Comparison of ENCODE assay signal across 27 mouse cellular contexts in the genomic region with DNA sequence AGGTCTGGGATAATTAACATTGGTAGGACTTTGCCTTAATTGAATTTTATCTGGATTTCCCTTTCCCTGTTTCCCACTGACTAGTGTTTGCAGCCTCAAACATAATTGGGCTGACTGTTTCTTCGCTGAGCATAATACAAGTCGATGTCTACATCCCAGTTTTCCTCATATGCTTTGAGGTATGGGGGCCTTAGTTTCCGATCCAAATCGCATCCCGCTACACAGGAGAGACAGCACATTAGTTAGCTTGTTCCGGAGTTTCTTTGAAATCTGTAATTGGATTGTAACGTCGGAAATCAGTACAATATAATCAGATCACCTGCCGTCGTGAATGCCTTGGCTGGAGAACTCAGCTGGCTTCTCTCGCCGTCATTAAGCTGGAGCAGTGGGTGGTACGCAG. TPM values are rescaled to one million over a fixed set of nuclear protein-coding genes. Genes with fewer than 3 reads are reported as not detected.
DNase-seq lines count a peak whose midpoint lies in the region; ATAC-seq and TF ChIP-seq lines count a peak whose summit lies in the region.
"Had no signal": no experiment of that assay in that cellular context is flagged by ENCODE, and none has a peak within 500 bp of the region (broad histone marks: within the 10 kb centered on the region; RNA-seq: fewer than 3 reads in every experiment).

No protein-coding gene starts in this region.

- H3K4me2 ChIP-seq in forebrain, embryonic 14.5 days (ENCODE audit: low read length) = no peak overlapping the region
- H3K4me2 ChIP-seq in forebrain, embryonic 15.5 days (replicated peaks) = no peak overlapping the region
- H3K4me2 ChIP-seq in midbrain, embryonic 14.5 days (ENCODE audit: low read length) = no peak overlapping the region
- H3K4me2 ChIP-seq: heart, embryonic 13.5 days; liver, embryonic 15.5 days; lung, embryonic 15.5 days; neural tube, embryonic 12.5 days had no signal

- H3K27me3 ChIP-seq in forebrain, embryonic 14.5 days (replicated peaks; ENCODE audit: control insufficient read depth, insufficient read depth, low read length) = no peaks in the 10 kb centered on the region
- no peaks in the 10 kb centered on the region for H3K27me3 ChIP-seq in forebrain, embryonic 15.5 days
- H3K27me3 ChIP-seq in midbrain, embryonic 14.5 days (ENCODE audit: control insufficient read depth, insufficient read depth, low read length) = no peaks in the 10 kb centered on the region
- H3K27me3 ChIP-seq: heart, embryonic 13.5 days; liver, embryonic 15.5 days; lung, embryonic 15.5 days; megakaryocyte, embryonic 14.5 days; neural tube, embryonic 12.5 days had no signal

- no peak overlapping the region; the same call in 1 of the 2 replicates for H3K27ac ChIP-seq in forebrain, embryonic 14.5 days (ENCODE audit: low read depth, low read length)
- no peak overlapping the region for H3K27ac ChIP-seq in forebrain, embryonic 15.5 days (replicated peaks)
- peak overlapping the region; percentile 15; the same call in 1 of the 2 replicates for H3K27ac ChIP-seq in left cerebral cortex, adult 2 months
- H3K27ac ChIP-seq in midbrain, embryonic 14.5 days (replicated peaks; ENCODE audit: low read depth, low read length) = no peak overlapping the region
- H3K27ac ChIP-seq: heart, embryonic 13.5 days; limb, embryonic 10.5 days; liver, embryonic 15.5 days; lung, embryonic 15.5 days; neural tube, embryonic 12.5 days; stomach, postnatal 0 days had no signal

- H3K36me3 ChIP-seq in forebrain, embryonic 14.5 days (ENCODE audit: control insufficient read depth, insufficient read depth, low read length) = no peaks in the 10 kb centered on the region
- peaks cover 2% of the 10 kb centered on the region; the same call in 1 of the 2 replicates for H3K36me3 ChIP-seq in forebrain, embryonic 15.5 days
- H3K36me3 ChIP-seq in midbrain, embryonic 14.5 days (ENCODE audit: control insufficient read depth, insufficient read depth, low read length) = no peaks in the 10 kb centered on the region; the same call in 1 of the 2 replicates
- H3K36me3 ChIP-seq: limb, embryonic 10.5 days; liver, embryonic 15.5 days; lung, embryonic 15.5 days; neural tube, embryonic 12.5 days had no signal

- WGBS in forebrain, embryonic 14.5 days = 12% methylated on average over 13 of the region's 13 CpGs
- 10% methylated on average over 13 of the region's 13 CpGs for WGBS in forebrain, embryonic 15.5 days
- WGBS in midbrain, embryonic 14.5 days = 19% methylated on average over 13 of the region's 13 CpGs

- H3K9ac ChIP-seq in forebrain, embryonic 14.5 days (ENCODE audit: low read length) = no peak overlapping the region
- H3K9ac ChIP-seq in forebrain, embryonic 15.5 days (replicated peaks) = no peak overlapping the region
- no peak overlapping the region for H3K9ac ChIP-seq in midbrain, embryonic 14.5 days (replicated peaks; ENCODE audit: low read length)
- H3K9ac ChIP-seq: heart, embryonic 13.5 days; liver, embryonic 15.5 days; lung, embryonic 15.5 days; neural tube, embryonic 12.5 days had no signal

- TF ChIP-seq POLR2A in brain, embryonic 14.5 days (IDR thresholded peaks at IDR 0.05; ENCODE audit: borderline replicate concordance, extremely low read depth, insufficient read depth, insufficient read length, poor library complexity, severe bottlenecking) = no peak

- DNase-seq in forebrain, embryonic 14.5 days (ENCODE audit: low spot score) = peak; percentile 37
- DNase-seq in left cerebral cortex, adult 2 months (ENCODE audit: extremely low spot score in 1 of 2, low spot score in 2 of 2) = peak in 1 of 2 experiments; percentile 4
- DNase-seq in left cerebral cortex, adult 8-10 months (ENCODE audit: low spot score in 2 of 2) = no peak
- peak; percentile 65 for DNase-seq in brain, embryonic 14.5 days (ENCODE audit: low read depth)
- DNase-seq in midbrain, embryonic 14.5 days = peak; percentile 41
- DNase-seq: adrenal gland, postnatal 14 days; cerebellum, adult 9-10 months; heart, adult 18-20 months; heart, postnatal 14 days; kidney, adult 11 months; kidney, postnatal 4 days; layer of hippocampus, adult 9-11 months; liver; lung, postnatal 36 days; right cerebral cortex, postnatal 14 days; thymus, adult 2 months had no signal

- H3K9me3 ChIP-seq in forebrain, embryonic 14.5 days (replicated peaks; ENCODE audit: control insufficient read depth, low read length) = no peaks in the 10 kb centered on the region
- H3K9me3 ChIP-seq in forebrain, embryonic 15.5 days = no peaks in the 10 kb centered on the region
- H3K9me3 ChIP-seq in midbrain, embryonic 14.5 days (ENCODE audit: control insufficient read depth, low read length) = no peaks in the 10 kb centered on the region
- H3K9me3 ChIP-seq: limb, embryonic 10.5 days; liver, embryonic 15.5 days; lung, embryonic 15.5 days; neural tube, embryonic 12.5 days had no signal

- intact Hi-C loops in left cerebral cortex, adult 2 months (cut with DNase I) = no loop called here

- peaks cover 12% of the 10 kb centered on the region; the same call in 1 of the 2 replicates for H3K4me1 ChIP-seq in forebrain, embryonic 14.5 days (ENCODE audit: control insufficient read depth, insufficient read depth, low read length)
- peaks cover 7% of the 10 kb centered on the region; the same call in 1 of the 2 replicates for H3K4me1 ChIP-seq in forebrain, embryonic 15.5 days
- H3K4me1 ChIP-seq in midbrain, embryonic 14.5 days (ENCODE audit: control insufficient read depth, insufficient read depth, low read length) = peaks cover 3% of the 10 kb centered on the region; the same call in 1 of the 2 replicates
- H3K4me1 ChIP-seq: limb, embryonic 10.5 days; liver, embryonic 15.5 days; megakaryocyte, embryonic 14.5 days had no signal

- no peak; the same call in 1 of the 2 replicates for ATAC-seq in forebrain, embryonic 14.5 days
- ATAC-seq in forebrain, embryonic 15.5 days (replicated peaks) = no peak
- no peak for ATAC-seq in midbrain, embryonic 14.5 days (ENCODE audit: low FRiP score, low TSS enrichment)
- ATAC-seq in granulocyte monocyte progenitor cell, adult 5-6 weeks (replicated peaks; ENCODE audit: poor library complexity, severe bottlenecking) = no peak
- ATAC-seq: CD4-positive, CD25-positive, alpha-beta regulatory T cell, adult 4 months had no signal

- no peak for TF ChIP-seq CTCF in left cerebral cortex, adult 2 months (IDR thresholded peaks at IDR 0.05)
- TF ChIP-seq CTCF in brain, embryonic 14.5 days (IDR thresholded peaks at IDR 0.05; ENCODE audit: borderline replicate concordance, extremely low read depth, insufficient read depth, insufficient read length) = no peak

- H3K4me3 ChIP-seq in forebrain, embryonic 14.5 days (ENCODE audit: low read depth, low read length) = no peak overlapping the region
- no peak overlapping the region for H3K4me3 ChIP-seq in forebrain, embryonic 15.5 days
- no peak overlapping the region for H3K4me3 ChIP-seq in left cerebral cortex, adult 2 months
- H3K4me3 ChIP-seq in midbrain, embryonic 14.5 days (replicated peaks; ENCODE audit: low read depth, low read length) = no peak overlapping the region
- H3K4me3 ChIP-seq: heart, embryonic 13.5 days; limb, embryonic 10.5 days; liver, embryonic 15.5 days; lung, embryonic 15.5 days; megakaryocyte, embryonic 14.5 days; neural tube, embryonic 12.5 days had no signal

RNA-seq across cellular contexts. Expression of gene Fam13c, which starts 59.0 kb away (rescaled TPM):
- 20.8 and 25.3 TPM in 2 replicates for polyA plus RNA-seq in forebrain, embryonic 14.5 days (2014; fragmentation: Nextera tagmentation; extraction: Ambion mirVana)
- 26.3 and 26.7 TPM in 2 replicates for polyA plus RNA-seq in forebrain, embryonic 15.5 days (2015; fragmentation: Nextera tagmentation; extraction: Ambion mirVana)
- total RNA-seq in left cerebral cortex, adult 2 months (2021) = 10 to 100 TPM; 56.5 to 69.2 TPM
- 10 to 100 TPM; 48.4 to 57.9 (median 54.1) TPM for total RNA-seq in left cerebral cortex, adult 8-10 months (2022)
- polyA plus RNA-seq in brain, embryonic 14.5 days (2012; rRNA removed) = 10.0 and 18.7 TPM in 2 replicates
- 31.3 and 33.6 TPM in 2 replicates for polyA plus RNA-seq in midbrain, embryonic 14.5 days (2014; fragmentation: Nextera tagmentation; extraction: Ambion mirVana)
- not detected in 2 replicates for total RNA-seq in granulocyte monocyte progenitor cell, adult 5-6 weeks (2014; fragmentation: Nextera tagmentation)
- not detected in 2 replicates for total RNA-seq in granulocyte monocyte progenitor cell, adult 5-6 weeks (2017)
- total RNA-seq: common myeloid progenitor, adult 5-6 weeks had no signal
- polyA plus RNA-seq: CD4-positive, CD25-positive, alpha-beta regulatory T cell, adult 4 months had no signal

Comparison
In these comparisons a context has a peak if more than half of its experiments do, and no peak if none do; other contexts are left out.
1. DNase-seq: peak in forebrain, embryonic 14.5 days (single experiment), brain, embryonic 14.5 days (single experiment) and midbrain, embryonic 14.5 days (single experiment); none in left cerebral cortex, adult 8-10 months (0 of 2).